Mouse (Mus musculus) bone marrow macrophage, adult 2 months (primary cell): ENCODE measurements around the gene Plekha7.

Experiments
- CTCF ChIP-seq: IDR thresholded peaks from 2 replicates; pipeline ENCODE4 v1.5.1; 2012; ENCODE audit warnings: low read depth, mild to moderate bottlenecking, low read length, moderate library complexity
- POLR2A ChIP-seq: IDR thresholded peaks from 2 replicates; pipeline ENCODE4 v1.6.1; 2012; ENCODE audit warnings: mild to moderate bottlenecking, low read depth, low read length, borderline replicate concordance

DNA sequence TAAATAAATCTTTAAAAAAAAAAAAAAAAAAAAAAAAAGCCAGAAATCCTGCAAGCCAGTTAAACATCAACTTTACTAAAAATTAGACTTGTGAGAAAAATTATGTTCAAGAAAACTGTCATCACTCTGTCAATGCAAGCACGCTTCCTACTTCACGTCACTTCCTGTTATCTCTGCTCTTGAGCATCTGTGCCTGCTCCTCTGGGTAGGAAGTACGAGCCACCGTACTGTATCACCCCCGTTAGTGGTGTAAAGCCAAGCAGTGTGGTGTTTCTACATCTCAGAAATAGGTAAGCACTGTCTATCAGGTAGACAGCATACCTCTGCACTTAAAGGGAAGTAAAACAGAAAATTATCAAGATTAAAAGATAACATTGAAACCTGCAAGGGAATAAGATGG, 19.7 kb upstream of the Plekha7 start:
- TF ChIP-seq CTCF = no peak
- no peak for TF ChIP-seq POLR2A
